Mouse (Mus musculus) C2C12 (cell line): ENCODE data around the gene Pcnx.

Source experiments
- CTCF ChIP-seq: IDR thresholded peaks from one replicate; pipeline ENCODE4 v1.5.1; 2011; ENCODE audit not compliant: control insufficient read depth, insufficient read depth, insufficient read length
- FOSL1 ChIP-seq: IDR thresholded peaks from one replicate; pipeline ENCODE4 v1.8.0; 2011; ENCODE audit warnings: mild to moderate bottlenecking, low read length; ENCODE audit not compliant: poor library complexity, insufficient read depth, severe bottlenecking
- MYOG ChIP-seq: IDR thresholded peaks from one replicate; pipeline ENCODE4 v1.6.1; 2011; ENCODE audit not compliant: control insufficient read depth, insufficient read length; ENCODE audit errors: extremely low read depth
- USF1 ChIP-seq: IDR thresholded peaks from one replicate; pipeline ENCODE4 v1.6.1; 2011; ENCODE audit warnings: low read depth, mild to moderate bottlenecking, control low read depth, moderate library complexity

- TF ChIP-seq CTCF = no peak
- TF ChIP-seq MYOG = no peak
- TF ChIP-seq USF1 = no peak
- TF ChIP-seq FOSL1 = no peak
Observed at GRCm38 (mm10) chr12:81852977-81853376, 6.8 kb upstream of the Pcnx start.
